Mouse (Mus musculus) forebrain, embryonic 13.5 days (tissue): ENCODE results near the gene Dpp8. TPM values are rescaled to one million over a fixed set of nuclear protein-coding genes. Genes with fewer than 3 reads are reported as not detected.
A peak's percentile ranks its signal among the peaks of the same experiment; 100 is the strongest.
"Not testable (repeated sequence)": the region's sequence is repeated elsewhere in the genome, so short reads cannot be mapped to it uniquely, and the experiment has no call there.

Source experiments
- ATAC-seq: fragments of 200-750 bp; cut with Nextera tagmentation; 2 replicates; pipeline ENCODE4 v1.8.0; 2017
- H3K27ac ChIP-seq: fragments of 300-500 bp; sonication (generic); 2 replicates; pipeline ENCODE4 v1.5.1; 2015; ENCODE audit warnings: inconsistent platforms, mild to moderate bottlenecking, moderate library complexity
- H3K27me3 ChIP-seq: fragments of 300-500 bp; sonication (generic); 2 replicates; pipeline ENCODE4 v1.6.1; 2015; ENCODE audit warnings: mild to moderate bottlenecking, inconsistent platforms
- H3K36me3 ChIP-seq: fragments of 300-500 bp; sonication (generic); 2 replicates; pipeline ENCODE4 v1.6.1; 2015; ENCODE audit warnings: mild to moderate bottlenecking, inconsistent platforms; ENCODE audit not compliant: poor library complexity, severe bottlenecking
- H3K4me1 ChIP-seq: fragments of 300-500 bp; sonication (generic); 2 replicates; pipeline ENCODE4 v1.6.1; 2015; ENCODE audit warnings: inconsistent platforms
- H3K4me2 ChIP-seq: fragments of 300-500 bp; sonication (generic); 2 replicates; pipeline ENCODE4 v1.6.1; 2015; ENCODE audit warnings: inconsistent platforms, mild to moderate bottlenecking, moderate library complexity
- H3K4me3 ChIP-seq: fragments of 300-500 bp; sonication (generic); 2 replicates; pipeline ENCODE4 v1.5.1; 2015; ENCODE audit warnings: mild to moderate bottlenecking, inconsistent platforms
- H3K9ac ChIP-seq: fragments of 300-500 bp; sonication (generic); 2 replicates; pipeline ENCODE4 v1.6.1; 2015; ENCODE audit warnings: mild to moderate bottlenecking, inconsistent platforms
- H3K9me3 ChIP-seq: fragments of 300-500 bp; sonication (generic); replicated peaks from 2 replicates; pipeline ENCODE4 v1.6.1; 2016; ENCODE audit warnings: inconsistent platforms
- WGBS: fragments of 180-500 bp; shearing (Covaris S2); methylation state at CpG from one replicate; pipeline ENCODE4 v1.1.7; 2015; 5-methylcytosine and 5-hydroxymethylcytosine counted together
- polyA plus RNA-seq: library from polyadenylated mRNA; unstranded; fragments of >200 nt; fragmentation: Nextera tagmentation; extraction: Ambion mirVana; gene quantifications from 2 replicates; pipeline ENCODE4 v1.2.1, GENCODE M21; 2015

Dpp8 gene
- polyA plus RNA-seq, 1 experiment from 2014 or later: 34.9 TPM

GRCm38 (mm10) chr9:65027241-65027640 lies 5.0 kb upstream of the Dpp8 start:
- WGBS: 85% methylated on average over 7 of the region's 7 CpGs
- ATAC-seq: no peak
- no peak overlapping the region for H3K27ac ChIP-seq

GRCm38 (mm10) chr9:65028313-65028712 lies 3.9 kb upstream of the Dpp8 start:
- Histone ChIP-seq H3K27me3 (0 out of 2 replicates have a peak, but pooled peaks cover 8% of the 10 kb centered on the region), H3K4me1 (peaks cover 9% of the 10 kb centered on the region), H3K36me3 (no peaks in the 10 kb centered on the region), H3K27ac (no peak overlapping the region), H3K4me3 (no peak overlapping the region), H3K9ac (no peak overlapping the region), H3K9me3 (no peaks in the 10 kb centered on the region), H3K4me2 (no peak overlapping the region)
- WGBS: 88% methylated on average over 5 of the region's 5 CpGs
- ATAC-seq: no peak

More at GRCm38 (mm10) chr9:65027241-65027640, 5.0 kb upstream of the Dpp8 start:
- Histone ChIP-seq H3K9ac (no peak overlapping the region), H3K27me3 (0 out of 2 replicates have a peak, but pooled peaks cover 8% of the 10 kb centered on the region), H3K4me3 (no peak overlapping the region), H3K4me1 (peaks cover 5% of the 10 kb centered on the region), H3K4me2 (no peak overlapping the region), H3K36me3 (no peaks in the 10 kb centered on the region), H3K9me3 (no peaks in the 10 kb centered on the region)

DNA sequence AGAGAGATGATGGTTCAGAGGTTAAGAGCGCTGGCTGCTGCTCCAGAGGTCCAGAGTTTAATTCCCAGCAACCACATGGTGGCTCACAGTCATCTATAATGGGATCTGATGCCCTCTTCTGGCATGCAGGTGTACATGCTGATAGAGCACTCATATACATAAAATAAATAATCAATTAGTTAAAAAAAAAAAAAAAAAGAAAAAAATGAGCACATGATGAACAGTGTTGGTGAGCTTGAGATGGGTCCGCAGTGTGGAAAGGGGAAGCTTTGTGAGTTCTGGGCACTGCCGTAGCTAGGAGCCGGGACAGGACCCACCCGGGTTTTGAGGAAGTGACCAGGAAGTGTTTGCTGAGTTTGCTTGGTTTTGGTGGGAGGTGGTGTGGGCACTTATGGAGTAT lies 859 bp upstream of the Dpp8 start:
- not testable (repeated sequence) for H3K4me2 ChIP-seq, H3K9ac ChIP-seq, H3K27ac ChIP-seq, ATAC-seq, H3K27me3 ChIP-seq, H3K4me3 ChIP-seq, H3K36me3 ChIP-seq, H3K9me3 ChIP-seq
- peaks cover 16% of the 10 kb centered on the region for H3K4me1 ChIP-seq
- WGBS: 72% methylated on average over 5 of the region's 5 CpGs

GRCm38 (mm10) chr9:65031894-65032268 lies 333 bp upstream of the Dpp8 start:
- peak overlapping the region; percentile 97 for H3K4me2 ChIP-seq

GRCm38 (mm10) chr9:65036456-65036855 lies 4.2 kb downstream of the Dpp8 start:
- Histone ChIP-seq H3K9ac (no peak overlapping the region), H3K4me3 (no peak overlapping the region), H3K4me1 (peaks cover 16% of the 10 kb centered on the region), H3K27me3 (no peaks in the 10 kb centered on the region), H3K9me3 (no peaks in the 10 kb centered on the region), H3K36me3 (peaks cover 44% of the 10 kb centered on the region), H3K4me2 (no peak overlapping the region), H3K27ac (no peak overlapping the region)
- 100% methylated on average over 1 of the region's 1 CpGs for WGBS
- no peak for ATAC-seq

More at GRCm38 (mm10) chr9:65031894-65032268, 333 bp upstream of the Dpp8 start:
- Histone ChIP-seq H3K4me1 (peaks cover 16% of the 10 kb centered on the region), H3K36me3 (peaks cover 2% of the 10 kb centered on the region), H3K27me3 (0 out of 2 replicates have a peak, but pooled peaks cover 4% of the 10 kb centered on the region), H3K27ac (no peak overlapping the region), H3K9ac (no peak overlapping the region), H3K9me3 (no peaks in the 10 kb centered on the region), H3K4me3 (peak overlapping the region; percentile 100)
- WGBS: 34% methylated on average over 4 of the region's 4 CpGs
- ATAC-seq: no peak; the same call in 1 of the 2 replicates

- H3K4me3 ChIP-seq: no peak overlapping the region
- no peak overlapping the region for H3K9ac ChIP-seq
- no peak for ATAC-seq
- H3K36me3 ChIP-seq: peaks cover 46% of the 10 kb centered on the region
- H3K27ac ChIP-seq: no peak overlapping the region
- H3K4me2 ChIP-seq: no peak overlapping the region
- H3K4me1 ChIP-seq: peaks cover 15% of the 10 kb centered on the region
- no peaks in the 10 kb centered on the region for H3K9me3 ChIP-seq
- H3K27me3 ChIP-seq: no peaks in the 10 kb centered on the region
- 95% methylated on average over 8 of the region's 8 CpGs for WGBS
Measured at GRCm38 (mm10) chr9:65036861-65037260, 4.6 kb downstream of the Dpp8 start.

DNA sequence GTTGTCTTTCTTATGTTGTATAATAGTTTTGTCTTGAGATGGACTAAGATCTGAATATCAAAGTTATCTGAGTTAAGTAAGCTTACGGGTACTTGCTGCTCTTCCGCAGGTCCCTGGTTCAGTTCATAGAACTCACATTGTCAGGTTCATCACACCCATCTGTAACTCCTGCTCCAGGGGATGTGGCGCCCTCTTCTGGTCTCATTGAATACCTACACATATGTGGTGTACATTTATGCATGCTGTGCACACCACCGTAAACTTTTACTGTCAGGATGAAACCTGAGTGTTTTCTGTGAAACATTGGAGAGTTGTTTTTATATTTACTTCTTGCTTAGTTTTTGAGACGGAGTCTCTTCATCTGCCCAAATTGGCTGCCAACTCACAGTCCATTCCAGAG lies 9.2 kb downstream of the Dpp8 start:
- no peaks in the 10 kb centered on the region for H3K9me3 ChIP-seq
- no peak overlapping the region for H3K4me2 ChIP-seq
- H3K4me3 ChIP-seq: no peak overlapping the region
- no peak for ATAC-seq
- H3K4me1 ChIP-seq: no peaks in the 10 kb centered on the region
- H3K36me3 ChIP-seq: peaks cover 82% of the 10 kb centered on the region
- no peaks in the 10 kb centered on the region for H3K27me3 ChIP-seq
- WGBS: 96% methylated on average over 5 of the region's 5 CpGs
- H3K9ac ChIP-seq: no peak overlapping the region
- H3K27ac ChIP-seq: no peak overlapping the region

DNA sequence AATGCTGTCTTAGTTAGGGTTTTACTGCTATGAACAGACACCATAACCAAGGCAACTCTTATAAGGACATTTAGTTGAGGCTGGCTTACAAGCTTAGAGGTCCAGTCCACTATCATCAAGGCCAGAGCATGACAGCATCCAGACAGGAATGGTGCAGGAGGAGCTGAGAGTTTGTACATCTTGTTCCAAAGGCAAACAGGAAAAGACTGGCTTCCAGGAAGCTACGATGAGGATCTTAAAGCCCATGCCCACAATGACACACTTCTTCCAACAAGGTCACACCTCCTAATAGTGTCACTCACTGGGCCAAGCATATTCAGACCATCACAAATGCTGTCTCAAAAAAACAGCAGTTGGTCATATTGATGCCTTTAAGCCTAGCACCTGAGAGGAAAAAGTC lies 14.8 kb downstream of the Dpp8 start:
- no peak for ATAC-seq
- no peaks in the 10 kb centered on the region for H3K4me1 ChIP-seq
- H3K9ac ChIP-seq: no peak overlapping the region
- H3K9me3 ChIP-seq: no peaks in the 10 kb centered on the region
- no peak overlapping the region for H3K4me3 ChIP-seq
- WGBS: 100% methylated on average over 1 of the region's 1 CpGs
- H3K4me2 ChIP-seq: no peak overlapping the region
- H3K27ac ChIP-seq: no peak overlapping the region
- peaks cover 88% of the 10 kb centered on the region for H3K36me3 ChIP-seq
- no peaks in the 10 kb centered on the region for H3K27me3 ChIP-seq

DNA sequence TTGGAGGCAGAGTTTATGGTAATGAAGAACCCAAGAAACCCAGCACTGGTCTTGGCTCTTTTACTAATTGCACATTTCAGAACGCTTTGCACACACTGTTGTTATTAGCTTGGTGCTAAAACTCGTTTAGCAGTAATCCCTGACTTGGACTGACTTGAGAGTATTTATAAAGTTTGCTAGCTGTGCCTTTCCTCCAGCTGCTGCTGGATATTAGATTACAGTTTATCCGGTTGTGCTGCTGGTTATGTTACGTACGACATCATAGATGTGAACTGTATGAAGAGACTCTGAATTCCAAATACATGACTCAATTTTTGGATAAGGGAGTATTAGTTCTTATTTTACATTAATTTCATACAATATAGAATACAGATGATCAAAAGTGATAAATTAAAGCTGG lies 17.2 kb downstream of the Dpp8 start:
- no peak overlapping the region for H3K4me3 ChIP-seq
- H3K4me1 ChIP-seq: no peaks in the 10 kb centered on the region
- H3K36me3 ChIP-seq: peaks cover 90% of the 10 kb centered on the region
- WGBS: 90% methylated on average over 5 of the region's 5 CpGs
- no peak for ATAC-seq
- no peak overlapping the region for H3K9ac ChIP-seq
- H3K27me3 ChIP-seq: no peaks in the 10 kb centered on the region
- H3K4me2 ChIP-seq: no peak overlapping the region
- H3K27ac ChIP-seq: no peak overlapping the region
- H3K9me3 ChIP-seq: no peaks in the 10 kb centered on the region

DNA sequence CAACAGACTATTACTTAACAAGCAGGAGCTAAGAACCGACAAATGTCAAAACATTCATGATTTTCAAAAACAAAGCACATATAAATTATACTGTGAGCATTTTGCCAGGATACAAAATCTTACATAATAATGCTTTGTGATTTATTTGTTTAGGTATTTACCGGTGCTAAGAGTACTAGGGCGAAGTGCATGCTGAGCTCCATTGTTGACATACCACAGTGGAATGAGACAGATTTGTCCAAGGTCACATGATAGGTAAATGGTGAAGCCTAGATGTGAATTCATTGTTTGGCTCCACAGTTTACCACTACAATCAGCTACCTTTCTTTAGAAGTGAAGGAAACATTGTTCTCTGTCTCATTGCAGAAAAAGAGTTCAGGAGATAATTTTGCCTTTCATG lies 18.8 kb downstream of the Dpp8 start:
- ATAC-seq: no peak
- no peak overlapping the region for H3K9ac ChIP-seq
- H3K27ac ChIP-seq: no peak overlapping the region
- H3K4me3 ChIP-seq: no peak overlapping the region
- H3K4me1 ChIP-seq: no peaks in the 10 kb centered on the region
- no peaks in the 10 kb centered on the region for H3K9me3 ChIP-seq
- no peaks in the 10 kb centered on the region for H3K27me3 ChIP-seq
- 94% methylated on average over 3 of the region's 3 CpGs for WGBS
- peaks cover 92% of the 10 kb centered on the region for H3K36me3 ChIP-seq
- H3K4me2 ChIP-seq: no peak overlapping the region

- no peak overlapping the region for H3K27ac ChIP-seq
- peaks cover 76% of the 10 kb centered on the region for H3K36me3 ChIP-seq
- H3K9me3 ChIP-seq: no peaks in the 10 kb centered on the region
- no peak for ATAC-seq
- no peak overlapping the region for H3K4me2 ChIP-seq
- 93% methylated on average over 7 of the region's 7 CpGs for WGBS
- no peak overlapping the region for H3K9ac ChIP-seq
- H3K4me3 ChIP-seq: no peak overlapping the region
- no peaks in the 10 kb centered on the region for H3K27me3 ChIP-seq
- no peaks in the 10 kb centered on the region for H3K4me1 ChIP-seq
Measured at GRCm38 (mm10) chr9:65064251-65064650, 32.0 kb downstream of the Dpp8 start.

DNA sequence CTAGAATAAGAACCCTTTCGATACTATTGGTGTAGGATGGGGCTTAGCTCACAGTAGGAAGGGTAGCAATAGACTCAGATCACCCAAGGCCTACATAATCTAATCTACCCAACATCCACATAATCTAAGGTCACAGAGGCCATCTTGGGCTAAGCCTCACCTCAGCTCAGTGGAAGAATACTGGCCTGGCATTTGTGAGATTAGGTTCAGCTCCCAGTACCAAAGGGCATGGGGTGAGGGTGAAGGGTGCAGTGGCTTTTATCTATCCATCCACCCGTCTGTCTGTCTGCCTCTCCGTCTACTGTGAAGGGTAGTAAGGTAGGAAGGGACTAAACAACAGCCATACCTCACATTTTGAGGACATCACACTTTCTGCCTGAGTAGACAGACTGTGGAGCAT lies 38.4 kb downstream of the Dpp8 start:
- Histone ChIP-seq H3K36me3 (peaks cover 82% of the 10 kb centered on the region), H3K27ac (no peak overlapping the region), H3K27me3 (no peaks in the 10 kb centered on the region), H3K9me3 (no peaks in the 10 kb centered on the region), H3K4me2 (no peak overlapping the region), H3K4me3 (no peak overlapping the region), H3K9ac (no peak overlapping the region), H3K4me1 (no peaks in the 10 kb centered on the region)
- WGBS: 95% methylated on average over 3 of the region's 3 CpGs
- no peak for ATAC-seq

- Histone ChIP-seq H3K27ac (no peak overlapping the region), H3K9ac (no peak overlapping the region), H3K27me3 (no peaks in the 10 kb centered on the region), H3K9me3 (no peaks in the 10 kb centered on the region), H3K4me3 (no peak overlapping the region), H3K36me3 (peaks cover 88% of the 10 kb centered on the region), H3K4me2 (no peak overlapping the region), H3K4me1 (no peaks in the 10 kb centered on the region)
- WGBS: 83% methylated on average over 9 of the region's 9 CpGs
- ATAC-seq: no peak
Measured at GRCm38 (mm10) chr9:65073555-65073954, 41.3 kb downstream of the Dpp8 start.
